Mouse (Mus musculus): ENCODE data around the gene Fbxo39. TPM values are rescaled to one million over a fixed set of nuclear protein-coding genes. Genes with fewer than 3 reads are reported as not detected.

Fbxo39 gene
- polyA plus RNA-seq, 1 experiment from 2014 or later: not detected

GRCm38 (mm10) chr11:72352272-72352671 is 38.0 kb downstream of the Fbxo39 start:
- no peaks in the 10 kb centered on the region for H3K9me3 ChIP-seq
- H3K27ac ChIP-seq: no peak overlapping the region
- H3K27me3 ChIP-seq: 0 out of 2 replicates have a peak, but pooled peaks cover 2% of the 10 kb centered on the region
- H3K36me3 ChIP-seq: no peaks in the 10 kb centered on the region
- no peak overlapping the region for H3K4me2 ChIP-seq
- H3K9ac ChIP-seq: no peak overlapping the region
- no peak for ATAC-seq (ENCODE audit: low FRiP score)
- H3K4me3 ChIP-seq: no peak overlapping the region
- no peaks in the 10 kb centered on the region for H3K4me1 ChIP-seq (replicated peaks)
- 90% methylated on average over 1 of the region's 1 CpGs for WGBS

DNA sequence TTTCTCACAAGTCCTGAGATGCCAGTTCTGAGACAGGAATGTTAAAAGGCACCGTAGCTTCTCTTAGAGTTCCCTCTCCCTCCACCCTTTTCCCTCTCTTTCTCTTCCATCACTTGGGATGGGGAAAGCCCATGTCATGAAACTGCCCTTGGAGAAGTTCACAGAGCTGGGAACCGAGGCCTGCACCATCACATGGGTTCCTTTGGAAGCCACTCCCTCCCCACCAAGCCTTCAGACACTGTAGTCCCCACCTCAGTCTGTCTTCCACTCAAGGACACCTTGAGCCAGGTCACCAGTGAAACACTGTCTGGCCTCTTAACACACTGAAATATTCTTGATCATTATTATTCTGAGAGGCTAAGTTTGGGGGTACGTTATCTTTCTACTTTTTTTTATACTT is 38.9 kb downstream of the Fbxo39 start:
- no peak overlapping the region for H3K4me2 ChIP-seq
- H3K36me3 ChIP-seq: no peaks in the 10 kb centered on the region
- no peak overlapping the region for H3K4me3 ChIP-seq
- no peak overlapping the region for H3K27ac ChIP-seq
- H3K4me1 ChIP-seq (replicated peaks): no peaks in the 10 kb centered on the region
- H3K9ac ChIP-seq: no peak overlapping the region
- no peak for ATAC-seq (ENCODE audit: low FRiP score)
- H3K9me3 ChIP-seq: no peaks in the 10 kb centered on the region
- H3K27me3 ChIP-seq: 0 out of 2 replicates have a peak, but pooled peaks cover 2% of the 10 kb centered on the region
- 83% methylated on average over 3 of the region's 3 CpGs for WGBS

GRCm38 (mm10) chr11:72354971-72355728 is 40.9 kb downstream of the Fbxo39 start:
- H3K9me3 ChIP-seq: no peaks in the 10 kb centered on the region
- 0 out of 2 replicates have a peak, but pooled peaks cover 2% of the 10 kb centered on the region for H3K27me3 ChIP-seq
- no peak overlapping the region for H3K27ac ChIP-seq
- no peak for ATAC-seq (ENCODE audit: low FRiP score)
- H3K4me2 ChIP-seq: peak overlapping the region; percentile 34
- H3K4me1 ChIP-seq (replicated peaks): no peaks in the 10 kb centered on the region
- H3K4me3 ChIP-seq: no peak overlapping the region
- no peak overlapping the region for H3K9ac ChIP-seq
- WGBS: 26% methylated on average over 20 of the region's 20 CpGs
- H3K36me3 ChIP-seq: no peaks in the 10 kb centered on the region

DNA sequence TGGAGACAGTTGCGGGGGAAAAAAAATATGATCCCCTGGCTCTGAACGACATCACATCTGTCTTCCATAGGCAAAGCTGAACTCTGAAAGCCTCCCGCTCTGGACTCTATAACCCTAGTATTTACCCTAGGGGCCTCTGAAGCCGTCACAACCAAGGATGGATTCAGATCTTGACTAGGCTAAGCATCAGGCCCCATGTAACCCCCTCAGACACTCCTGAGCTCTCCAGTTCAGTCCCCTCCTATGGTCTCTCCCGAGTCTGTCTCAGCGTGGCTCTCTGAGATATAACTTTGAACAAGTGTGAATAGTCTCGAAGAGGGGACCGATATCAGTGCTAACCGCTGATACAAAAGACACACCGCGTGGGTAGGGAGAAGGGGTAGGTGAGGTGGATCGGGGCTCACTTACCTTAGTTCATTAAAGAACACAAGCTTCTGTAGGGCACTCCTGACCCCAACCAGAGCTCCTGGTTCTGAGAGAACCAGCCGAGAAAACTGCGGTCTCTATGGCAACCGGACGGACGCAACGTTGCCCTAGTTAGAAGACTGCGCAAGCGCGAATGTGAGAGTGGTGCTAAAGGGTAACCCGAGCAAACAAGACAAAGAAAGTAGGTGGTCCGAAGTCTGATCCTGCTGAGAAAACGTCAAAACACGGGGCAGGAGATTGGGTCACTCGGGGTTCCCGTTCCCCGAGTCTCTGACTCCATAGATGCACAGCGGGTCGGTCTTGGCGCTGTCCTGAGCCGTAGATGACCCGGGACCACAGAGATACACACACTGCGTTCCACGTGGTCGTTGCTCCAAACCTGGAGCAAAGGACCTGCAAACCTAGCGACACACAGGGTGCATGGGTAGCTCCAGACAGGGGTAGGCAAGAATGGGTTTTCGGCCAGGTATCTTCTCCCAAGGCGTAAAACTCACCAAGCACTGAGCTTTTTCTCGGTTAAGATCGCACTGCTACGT is 47.4 kb downstream of the Fbxo39 start:
- Histone ChIP-seq H3K4me1 (replicated peaks) (peaks cover 12% of the 10 kb centered on the region), H3K9me3 (no peaks in the 10 kb centered on the region), H3K36me3 (no peaks in the 10 kb centered on the region), H3K27ac (peak overlapping the region; percentile 70), H3K4me3 (peak overlapping the region; percentile 52), H3K27me3 (no peaks in the 10 kb centered on the region), H3K4me2 (peak overlapping the region; percentile 83), H3K9ac (peak overlapping the region; percentile 74)
- ATAC-seq (ENCODE audit: low FRiP score): peak; percentile 93
- 10% methylated on average over 42 of the region's 42 CpGs for WGBS

- peak within 1 kb of the TSS; percentile 83 for H3K4me2 ChIP-seq
- no peak for ATAC-seq (ENCODE audit: low FRiP score)
- 36% methylated on average over 10 of the region's 10 CpGs for WGBS
- no peaks in the 10 kb centered on the region for H3K9me3 ChIP-seq
- peak within 1 kb of the TSS; percentile 52 for H3K4me3 ChIP-seq
- H3K27me3 ChIP-seq: no peaks in the 10 kb centered on the region
- H3K9ac ChIP-seq: peak within 1 kb of the TSS; percentile 74
- peak within 1 kb of the TSS; percentile 70 for H3K27ac ChIP-seq
- no peaks in the 10 kb centered on the region for H3K36me3 ChIP-seq
- H3K4me1 ChIP-seq (replicated peaks): peaks cover 12% of the 10 kb centered on the region
Measured at GRCm38 (mm10) chr11:72362347-72362741, 48.1 kb downstream of the Fbxo39 start, which contains the start of gene Tekt1. Tekt1 (minus strand) TSS chr11:72362442.

DNA sequence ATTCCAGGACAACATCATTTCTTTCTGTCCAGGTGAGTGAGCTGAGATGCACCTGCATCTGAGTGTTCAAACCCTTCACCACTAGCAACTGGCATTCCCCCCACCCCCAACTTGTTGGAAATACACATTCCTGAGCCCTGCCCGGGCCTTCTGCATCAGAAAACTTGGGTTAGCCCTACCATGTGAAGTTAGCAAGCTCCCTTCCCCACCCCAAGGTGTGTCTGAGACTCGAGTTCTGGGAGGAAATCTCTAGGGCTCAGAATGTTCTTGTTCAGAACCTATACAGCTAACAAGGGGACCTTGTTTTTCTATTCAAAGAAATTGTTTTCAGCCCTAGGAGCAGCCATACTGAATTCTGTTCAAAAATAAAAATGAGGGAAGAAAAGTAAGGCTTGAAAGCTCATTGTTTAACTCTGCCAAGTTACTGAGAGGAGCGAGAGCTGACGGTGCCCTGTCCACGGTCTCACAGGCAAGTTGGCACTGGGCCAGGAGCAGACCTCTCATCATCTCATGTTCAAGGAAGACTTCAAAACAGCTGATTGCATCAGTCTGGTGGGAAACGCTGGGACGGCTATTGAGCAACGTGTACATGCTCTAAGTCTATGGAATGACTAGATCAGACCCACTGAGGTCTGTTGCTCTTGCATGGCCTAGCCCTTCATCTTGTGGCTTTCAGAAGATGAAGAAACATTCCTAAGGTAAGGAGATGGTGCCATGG is 49.4 kb downstream of the Fbxo39 start:
- Histone ChIP-seq H3K27me3 (peaks cover 5% of the 10 kb centered on the region; the same call in 1 of the 2 replicates), H3K4me3 (no peak overlapping the region), H3K36me3 (no peaks in the 10 kb centered on the region), H3K4me2 (no peak overlapping the region), H3K4me1 (replicated peaks) (peaks cover 12% of the 10 kb centered on the region), H3K9me3 (no peaks in the 10 kb centered on the region), H3K9ac (no peak overlapping the region), H3K27ac (no peak overlapping the region)
- WGBS: 79% methylated on average over 8 of the region's 8 CpGs
- no peak for ATAC-seq (ENCODE audit: low FRiP score)

DNA sequence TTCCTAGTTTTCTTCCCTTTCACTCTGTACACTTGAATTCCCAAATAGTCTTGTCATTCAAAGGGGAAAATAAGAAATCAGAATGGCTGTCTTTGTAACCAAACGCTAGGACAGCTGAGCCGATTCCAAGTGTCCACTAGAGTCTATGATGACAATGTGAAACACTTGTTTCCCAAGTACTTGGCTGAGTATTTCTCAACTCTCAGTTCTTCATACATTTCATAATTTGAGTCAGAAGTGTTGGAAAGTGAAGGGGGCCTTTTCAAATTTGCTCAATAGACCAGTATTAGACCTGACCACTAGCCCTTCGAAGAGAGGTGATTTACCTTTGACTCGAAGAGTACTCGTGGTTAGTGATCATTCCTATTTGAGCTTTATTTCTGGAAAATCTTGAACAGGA is 50.3 kb downstream of the Fbxo39 start:
- ATAC-seq (ENCODE audit: low FRiP score): no peak
- H3K4me1 ChIP-seq (replicated peaks): peaks cover 12% of the 10 kb centered on the region
- H3K4me3 ChIP-seq: no peak overlapping the region
- no peaks in the 10 kb centered on the region for H3K9me3 ChIP-seq
- peaks cover 5% of the 10 kb centered on the region; the same call in 1 of the 2 replicates for H3K27me3 ChIP-seq
- no peak overlapping the region for H3K27ac ChIP-seq
- no peaks in the 10 kb centered on the region for H3K36me3 ChIP-seq
- no peak overlapping the region for H3K4me2 ChIP-seq
- WGBS: 94% methylated on average over 5 of the region's 5 CpGs
- H3K9ac ChIP-seq: no peak overlapping the region

DNA sequence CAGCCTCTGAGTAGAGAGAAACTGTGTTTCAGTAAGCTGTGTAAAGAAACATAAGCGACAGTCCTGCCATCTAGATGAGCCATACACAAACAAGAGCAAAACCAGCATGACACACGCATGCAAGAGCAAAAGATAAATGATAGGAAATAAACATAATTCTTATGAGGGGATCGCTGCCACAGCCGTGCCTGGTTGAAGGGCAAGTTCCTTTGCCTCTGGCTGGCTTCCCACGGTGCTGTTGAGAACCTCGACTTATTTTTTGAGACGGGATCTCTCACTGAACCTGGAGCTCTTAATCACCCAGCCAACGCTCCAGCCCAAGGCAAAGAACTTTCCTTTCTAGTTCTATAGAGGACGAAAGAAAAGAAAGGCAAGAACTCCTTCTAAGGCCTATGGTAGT is 51.9 kb downstream of the Fbxo39 start:
- Histone ChIP-seq H3K4me2 (no peak overlapping the region), H3K4me1 (replicated peaks) (peaks cover 12% of the 10 kb centered on the region), H3K27ac (no peak overlapping the region), H3K36me3 (no peaks in the 10 kb centered on the region), H3K4me3 (no peak overlapping the region), H3K9ac (no peak overlapping the region), H3K9me3 (no peaks in the 10 kb centered on the region), H3K27me3 (peaks cover 5% of the 10 kb centered on the region; the same call in 1 of the 2 replicates)
- ATAC-seq (ENCODE audit: low FRiP score): no peak
- 83% methylated on average over 9 of the region's 9 CpGs for WGBS

GRCm38 (mm10) chr11:72367934-72368674 is 53.9 kb downstream of the Fbxo39 start:
- WGBS: 65% methylated on average over 11 of the region's 11 CpGs
- no peaks in the 10 kb centered on the region for H3K4me1 ChIP-seq (replicated peaks)
- no peak overlapping the region for H3K9ac ChIP-seq
- no peak overlapping the region for H3K4me3 ChIP-seq
- no peaks in the 10 kb centered on the region for H3K36me3 ChIP-seq
- no peaks in the 10 kb centered on the region for H3K9me3 ChIP-seq
- peaks cover 5% of the 10 kb centered on the region; the same call in 1 of the 2 replicates for H3K27me3 ChIP-seq
- no peak overlapping the region for H3K4me2 ChIP-seq
- no peak overlapping the region for H3K27ac ChIP-seq
- no peak for ATAC-seq (ENCODE audit: low FRiP score)

Data from hindbrain, embryonic 13.5 days (tissue).